Mouse (Mus musculus) gastrocnemius, postnatal 25 days (tissue): ENCODE measurements around the gene Vasp. TPM values are rescaled to one million over a fixed set of nuclear protein-coding genes. Genes with fewer than 3 reads are reported as not detected.
A peak's percentile ranks its signal among the peaks of the same experiment; 100 is the strongest.
"Not testable (repeated sequence)": the region's sequence is repeated elsewhere in the genome, so short reads cannot be mapped to it uniquely, and the experiment has no call there.

Source experiments
- DNase-seq: peaks from one replicate; pipeline ENCODE4 v3.0.0; 2022
- total RNA-seq, 2 experiments: library from RNA; stranded (reverse); gene quantifications; 1 replicate in 1 of 2; 2 replicates in 1 of 2; pipeline ENCODE4 v1.2.3; 2021

The Vasp gene
- total RNA-seq, 2 experiments from 2014 or later: 16.3 to 18.0 TPM

GRCm38 (mm10) chr7:19304501-19305412 is 33.1 kb upstream of the Vasp start:
- DNase-seq: no peak

- peak; percentile 57 for DNase-seq
These were observed 32.2 kb upstream of the Vasp start for GRCm38 (mm10) chr7:19303770-19304169.

GRCm38 (mm10) chr7:19303046-19303305 is 31.4 kb upstream of the Vasp start:
- no peak for DNase-seq

- no peak for DNase-seq
These were observed 30.8 kb upstream of the Vasp start for GRCm38 (mm10) chr7:19302264-19303045.

GRCm38 (mm10) chr7:19301461-19302263 is 30.0 kb upstream of the Vasp start:
- DNase-seq: no peak

- DNase-seq: peak; percentile 52
These were observed 29.1 kb upstream of the Vasp start for GRCm38 (mm10) chr7:19300501-19301421.

GRCm38 (mm10) chr7:19299194-19299593 is 27.6 kb upstream of the Vasp start:
- DNase-seq: no peak

- no peak for DNase-seq
These were observed 26.2 kb upstream of the Vasp start for GRCm38 (mm10) chr7:19297794-19298193.

- DNase-seq: no peak
These were observed 25.4 kb upstream of the Vasp start for GRCm38 (mm10) chr7:19297034-19297433.

- peak; percentile 89 for DNase-seq
These were observed 24.0 kb upstream of the Vasp start for GRCm38 (mm10) chr7:19295503-19296185.

GRCm38 (mm10) chr7:19290969-19291596 is 19.5 kb upstream of the Vasp start:
- peak; percentile 84 for DNase-seq

- DNase-seq: no peak
These were observed 13.1 kb upstream of the Vasp start for GRCm38 (mm10) chr7:19284763-19285162.

GRCm38 (mm10) chr7:19283406-19283804 is 11.8 kb upstream of the Vasp start:
- no peak for DNase-seq

- DNase-seq: peak; percentile 58
These were observed 11.3 kb upstream of the Vasp start for GRCm38 (mm10) chr7:19282791-19283405.

- peak; percentile 78 for DNase-seq
These were observed 10.8 kb upstream of the Vasp start, which contains the start of gene Rtn2 for GRCm38 (mm10) chr7:19282385-19282784. Rtn2 (plus strand) TSS chr7:19282624.

GRCm38 (mm10) chr7:19281680-19282304 is 10.2 kb upstream of the Vasp start:
- not testable (repeated sequence) for DNase-seq

GRCm38 (mm10) chr7:19279581-19280114 is 8.0 kb upstream of the Vasp start, which contains the start of gene Ppm1n:
Ppm1n (minus strand) TSS chr7:19280064.
- DNase-seq: no peak

GRCm38 (mm10) chr7:19279052-19279451 is 7.4 kb upstream of the Vasp start:
- no peak for DNase-seq

GRCm38 (mm10) chr7:19276253-19276652 is 4.6 kb upstream of the Vasp start:
- no peak for DNase-seq
